Mouse (Mus musculus): Measurements from ENCODE around the gene Sema3b. TPM values are rescaled to one million over a fixed set of nuclear protein-coding genes. Genes with fewer than 3 reads are reported as not detected.

Gene Sema3b
- polyA plus RNA-seq, 1 experiment from 2014 or later = 8.4 TPM

- WGBS = 74% methylated on average over 20 of the region's 20 CpGs
- H3K27me3 ChIP-seq = 0 out of 2 replicates have a peak, but pooled peaks cover 7% of the 10 kb centered on the region
Observed at GRCm38 (mm10) chr9:107549297-107550074, 59.5 kb downstream of the Sema3b start.

DNA sequence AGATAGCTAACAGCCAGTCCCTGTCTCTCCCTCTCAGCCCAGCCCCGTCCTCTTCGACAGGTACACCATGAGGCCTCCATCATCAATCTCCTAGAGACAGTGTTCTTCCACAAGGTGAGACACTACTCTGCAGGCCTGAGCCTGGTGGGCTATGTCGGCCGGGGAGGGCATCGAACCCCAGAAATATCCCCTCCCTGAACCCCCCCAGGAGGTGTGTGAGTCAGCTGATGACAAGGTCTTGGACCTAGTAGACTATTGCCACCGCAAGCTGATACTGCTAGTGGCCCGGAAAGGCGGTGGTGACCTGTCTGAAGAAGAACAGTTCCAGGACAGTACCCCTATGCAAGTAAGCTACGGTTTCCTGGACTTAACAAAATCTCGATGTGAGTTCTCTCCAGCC, 60.2 kb downstream of the Sema3b start:
- Histone ChIP-seq H3K27me3 (0 out of 2 replicates have a peak, but pooled peaks cover 7% of the 10 kb centered on the region), H3K4me1 (peaks cover 62% of the 10 kb centered on the region), H3K4me2 (no peak overlapping the region), H3K9me3 (no peaks in the 10 kb centered on the region), H3K4me3 (no peak overlapping the region), H3K36me3 (peaks cover 17% of the 10 kb centered on the region), H3K27ac (no peak overlapping the region), H3K9ac (no peak overlapping the region)
- no peak for ATAC-seq (ENCODE audit: insufficient number of reproducible peaks, insufficient read depth, low FRiP score, low TSS enrichment, low read depth)
- WGBS = 86% methylated on average over 10 of the region's 10 CpGs

More at GRCm38 (mm10) chr9:107549297-107550074, 59.5 kb downstream of the Sema3b start:
- Histone ChIP-seq H3K27ac (no peak overlapping the region), H3K9me3 (no peaks in the 10 kb centered on the region), H3K4me1 (peaks cover 63% of the 10 kb centered on the region), H3K4me3 (no peak overlapping the region), H3K4me2 (no peak overlapping the region), H3K9ac (no peak overlapping the region), H3K36me3 (peaks cover 10% of the 10 kb centered on the region)
- ATAC-seq (ENCODE audit: insufficient number of reproducible peaks, insufficient read depth, low FRiP score, low TSS enrichment, low read depth) = no peak

GRCm38 (mm10) chr9:107547957-107548356, 61.1 kb downstream of the Sema3b start:
- Histone ChIP-seq H3K9ac (no peak overlapping the region), H3K4me1 (peaks cover 55% of the 10 kb centered on the region), H3K36me3 (peaks cover 21% of the 10 kb centered on the region), H3K4me2 (peak overlapping the region; percentile 56; the same call in 1 of the 2 replicates), H3K27me3 (0 out of 2 replicates have a peak, but pooled peaks cover 7% of the 10 kb centered on the region), H3K4me3 (no peak overlapping the region), H3K27ac (no peak overlapping the region), H3K9me3 (no peaks in the 10 kb centered on the region)
- ATAC-seq (ENCODE audit: insufficient number of reproducible peaks, insufficient read depth, low FRiP score, low TSS enrichment, low read depth) = no peak
- 78% methylated on average over 5 of the region's 5 CpGs for WGBS

Other genes with a start within 250 kb of the Sema3b start
- 0.76 and 1.1 TPM in 2 replicates for gene Cacna2d2, start 209.6 kb downstream of the Sema3b start, polyA plus RNA-seq (2015; fragmentation: Nextera tagmentation; extraction: Ambion mirVana)
- 46.2 and 46.9 TPM in 2 replicates for gene Tmem115, start 75.3 kb downstream of the Sema3b start, polyA plus RNA-seq (2015; fragmentation: Nextera tagmentation; extraction: Ambion mirVana)
- gene Cyb561d2, start 67.0 kb downstream of the Sema3b start, polyA plus RNA-seq (2015; fragmentation: Nextera tagmentation; extraction: Ambion mirVana) = 21.8 and 26.1 TPM in 2 replicates
- 44.3 and 47.2 TPM in 2 replicates for gene Nprl2, start 67.0 kb downstream of the Sema3b start, polyA plus RNA-seq (2015; fragmentation: Nextera tagmentation; extraction: Ambion mirVana)
- 2.1 and 2.2 TPM in 2 replicates for gene Zmynd10, start 61.9 kb downstream of the Sema3b start, polyA plus RNA-seq (2015; fragmentation: Nextera tagmentation; extraction: Ambion mirVana)
- gene Rassf1, start 57.7 kb downstream of the Sema3b start, polyA plus RNA-seq (2015; fragmentation: Nextera tagmentation; extraction: Ambion mirVana) = 65.2 and 68.5 TPM in 2 replicates
- 35.9 and 42.9 TPM in 2 replicates for gene Tusc2, start 46.0 kb downstream of the Sema3b start, polyA plus RNA-seq (2015; fragmentation: Nextera tagmentation; extraction: Ambion mirVana)
- 118 TPM in 2 replicates for gene Hyal2, start 41.3 kb downstream of the Sema3b start, polyA plus RNA-seq (2015; fragmentation: Nextera tagmentation; extraction: Ambion mirVana)
- 13.8 and 15.0 TPM in 2 replicates for gene Hyal1, start 32.3 kb downstream of the Sema3b start, polyA plus RNA-seq (2015; fragmentation: Nextera tagmentation; extraction: Ambion mirVana)
- gene Naa80, start 30.3 kb downstream of the Sema3b start, polyA plus RNA-seq (2015; fragmentation: Nextera tagmentation; extraction: Ambion mirVana) = 21.8 and 22.5 TPM in 2 replicates
- gene Hyal3, start 28.4 kb downstream of the Sema3b start, polyA plus RNA-seq (2015; fragmentation: Nextera tagmentation; extraction: Ambion mirVana) = 1.6 and 2.8 TPM in 2 replicates
- 39.3 and 54.2 TPM in 2 replicates for gene Ifrd2, start 21.6 kb downstream of the Sema3b start, polyA plus RNA-seq (2015; fragmentation: Nextera tagmentation; extraction: Ambion mirVana)
- gene Gnai2, start 26.1 kb upstream of the Sema3b start, polyA plus RNA-seq (2015; fragmentation: Nextera tagmentation; extraction: Ambion mirVana) = 446 and 470 TPM in 2 replicates
- 3.4 and 4.1 TPM in 2 replicates for gene Slc38a3, start 60.3 kb upstream of the Sema3b start, polyA plus RNA-seq (2015; fragmentation: Nextera tagmentation; extraction: Ambion mirVana)
- gene Gnat1, start 70.5 kb upstream of the Sema3b start, polyA plus RNA-seq (2015; fragmentation: Nextera tagmentation; extraction: Ambion mirVana) = 1.2 and 2.0 TPM in 2 replicates
- 37.7 and 44.0 TPM in 2 replicates for gene Sema3f, start 101.2 kb upstream of the Sema3b start, polyA plus RNA-seq (2015; fragmentation: Nextera tagmentation; extraction: Ambion mirVana)
- 262 and 274 TPM in 2 replicates for gene Rbm5, start 161.8 kb upstream of the Sema3b start, polyA plus RNA-seq (2015; fragmentation: Nextera tagmentation; extraction: Ambion mirVana)

Measured in embryonic facial prominence, embryonic 13.5 days (tissue).